Mouse (Mus musculus): Measurements from ENCODE around the gene Gm28360. TPM values are rescaled to one million over a fixed set of nuclear protein-coding genes. Genes with fewer than 3 reads are reported as not detected.
"Not testable (repeated sequence)": the region's sequence is repeated elsewhere in the genome, so short reads cannot be mapped to it uniquely, and the experiment has no call there.

The Gm28360 gene
- not detected for total RNA-seq (2022)

DNA sequence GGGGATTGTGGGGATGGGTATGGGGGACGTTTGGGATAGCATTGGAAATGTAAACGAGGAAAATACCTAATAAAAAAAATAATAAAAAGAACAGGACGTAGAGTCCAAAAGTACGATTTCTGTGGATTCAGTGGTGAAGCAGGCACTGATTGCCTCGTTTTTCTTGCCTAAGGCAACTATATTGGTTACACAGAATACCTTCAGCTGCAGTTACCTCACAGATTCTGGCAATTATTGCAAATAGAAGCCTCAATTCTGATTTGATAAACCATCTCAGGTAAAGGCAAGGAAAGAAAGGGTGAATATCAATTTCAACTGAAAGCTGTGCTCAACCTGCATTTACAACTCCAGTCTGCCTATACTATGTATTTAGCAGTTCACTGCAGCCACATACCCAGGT, at the start of gene Gm28360:
Gm28360 (plus strand) TSS at position 301 of the 400 bp plus-strand sequence.
- DNase-seq (ENCODE audit: low spot score in 2 of 2) = not testable (repeated sequence)

DNA sequence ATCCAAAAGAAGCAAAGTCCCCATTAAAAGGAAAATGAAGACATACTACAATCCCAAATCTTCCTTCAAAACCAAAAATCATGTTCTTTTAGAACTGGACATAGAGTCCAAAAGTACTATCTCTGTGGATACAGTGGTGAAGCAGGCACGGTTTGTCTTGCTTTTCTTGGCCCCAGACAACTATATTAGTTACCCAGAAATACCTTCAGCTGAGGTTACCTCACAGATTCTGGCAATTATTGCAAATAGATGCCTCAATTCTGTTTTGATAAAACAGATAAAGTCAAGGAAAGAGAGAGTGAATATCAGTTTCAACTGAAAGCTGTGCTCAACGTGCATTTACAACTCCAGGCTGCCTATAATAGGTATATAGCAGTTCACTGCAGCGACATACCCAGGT, 49.0 kb upstream of the Gm28360 start, which contains the start of gene B020011L13Rik:
B020011L13Rik (plus strand) TSS at position 301 of the 400 bp plus-strand sequence.
- DNase-seq (ENCODE audit: low spot score in 2 of 2) = not testable (repeated sequence)

DNA sequence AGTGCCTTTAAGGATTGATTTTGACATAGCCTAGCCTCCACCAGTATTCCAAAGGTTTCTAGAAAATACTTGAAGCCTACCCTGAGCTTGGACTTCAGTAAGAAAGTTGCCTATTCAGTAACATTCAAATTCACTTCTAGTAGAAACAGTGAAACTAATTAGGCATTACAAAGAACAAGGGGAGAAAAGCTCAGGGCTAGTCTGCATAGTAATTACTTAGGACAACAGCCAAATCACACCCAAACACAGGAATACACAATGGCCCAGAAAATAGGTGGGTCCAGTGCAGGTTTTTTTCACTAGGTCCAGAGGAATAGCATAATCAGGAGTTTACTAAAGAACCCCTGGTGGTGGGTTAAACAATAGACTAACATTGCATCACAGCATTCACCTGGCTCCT, 13.6 kb upstream of the Gm28360 start:
- not testable (repeated sequence) for DNase-seq (ENCODE audit: low spot score in 2 of 2)

DNA sequence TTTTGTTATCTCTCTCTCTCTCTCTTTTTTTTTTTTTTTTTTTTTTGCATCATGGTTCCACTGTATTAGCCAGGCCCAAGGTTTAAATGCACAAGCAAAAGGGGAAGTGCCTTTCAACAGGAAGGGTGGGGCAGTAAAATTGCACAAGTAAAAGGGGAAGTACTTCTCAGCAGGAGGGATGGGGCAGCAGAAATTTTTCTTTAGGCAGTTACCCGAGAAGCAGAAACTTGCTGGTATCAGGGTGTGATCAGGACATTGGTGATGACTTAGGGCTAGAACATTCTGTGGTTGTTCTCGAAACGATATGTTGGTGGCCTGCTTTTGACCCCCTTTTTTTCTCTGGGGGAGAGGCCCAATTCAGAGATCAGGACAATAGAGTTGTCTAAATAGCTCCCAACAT, 21.8 kb downstream of the Gm28360 start:
- not testable (repeated sequence) for DNase-seq (ENCODE audit: low spot score in 2 of 2)

Other genes with a start within 250 kb of the Gm28360 start
- gene Gm28363, start 132.9 kb upstream of the Gm28360 start, total RNA-seq (2022) = not detected
- gene B020011L13Rik, start 48.9 kb upstream of the Gm28360 start, total RNA-seq (2022) = not detected
- not detected for gene Gm28168, start 97.9 kb downstream of the Gm28360 start, total RNA-seq (2022)
- gene Gm7145, start 135.9 kb downstream of the Gm28360 start, total RNA-seq (2022) = not detected